Mouse (Mus musculus): ENCODE measurements around the gene Rab3gap2. TPM values are rescaled to one million over a fixed set of nuclear protein-coding genes. Genes with fewer than 3 reads are reported as not detected.

Rab3gap2 gene
- polyA plus RNA-seq, 1 experiment from 2014 or later: 16.6 TPM

GRCm38 (mm10) chr1:185268675-185269074, 64.8 kb downstream of the Rab3gap2 start:
- Histone ChIP-seq H3K36me3 (ENCODE audit: control insufficient read depth, insufficient read depth) (peaks cover 48% of the 10 kb centered on the region), H3K4me1 (ENCODE audit: control insufficient read depth, insufficient read depth, low read length) (no peaks in the 10 kb centered on the region), H3K4me3 (ENCODE audit: low read length) (no peak overlapping the region), H3K27ac (ENCODE audit: low read length) (no peak overlapping the region), H3K9me3 (replicated peaks; ENCODE audit: control insufficient read depth, low read length) (peaks cover 2% of the 10 kb centered on the region), H3K4me2 (ENCODE audit: low read depth, low read length) (no peak overlapping the region), H3K27me3 (ENCODE audit: control insufficient read depth, insufficient read depth, low read length) (no peaks in the 10 kb centered on the region), H3K9ac (ENCODE audit: low read length) (no peak overlapping the region)
- ATAC-seq (replicated peaks; ENCODE audit: extremely low read depth, insufficient read depth, low FRiP score): no peak
- 85% methylated on average over 4 of the region's 4 CpGs for WGBS

GRCm38 (mm10) chr1:185270403-185271097, 66.6 kb downstream of the Rab3gap2 start:
- H3K9ac ChIP-seq (ENCODE audit: low read length): no peak overlapping the region
- peaks cover 2% of the 10 kb centered on the region for H3K9me3 ChIP-seq (replicated peaks; ENCODE audit: control insufficient read depth, low read length)
- H3K36me3 ChIP-seq (ENCODE audit: control insufficient read depth, insufficient read depth): peaks cover 47% of the 10 kb centered on the region
- no peak overlapping the region for H3K4me2 ChIP-seq (ENCODE audit: low read depth, low read length)
- H3K4me1 ChIP-seq (ENCODE audit: control insufficient read depth, insufficient read depth, low read length): peaks cover 5% of the 10 kb centered on the region; the same call in 1 of the 2 replicates
- no peak overlapping the region for H3K27ac ChIP-seq (ENCODE audit: low read length)
- no peaks in the 10 kb centered on the region for H3K27me3 ChIP-seq (ENCODE audit: control insufficient read depth, insufficient read depth, low read length)
- no peak overlapping the region for H3K4me3 ChIP-seq (ENCODE audit: low read length)
- 89% methylated on average over 8 of the region's 8 CpGs for WGBS
- no peak for ATAC-seq (replicated peaks; ENCODE audit: extremely low read depth, insufficient read depth, low FRiP score)

- 90% methylated on average over 9 of the region's 9 CpGs for WGBS
- Histone ChIP-seq H3K36me3 (ENCODE audit: control insufficient read depth, insufficient read depth) (peaks cover 50% of the 10 kb centered on the region), H3K27me3 (ENCODE audit: control insufficient read depth, insufficient read depth, low read length) (no peaks in the 10 kb centered on the region), H3K4me2 (ENCODE audit: low read depth, low read length) (no peak overlapping the region), H3K27ac (ENCODE audit: low read length) (no peak overlapping the region), H3K4me1 (ENCODE audit: control insufficient read depth, insufficient read depth, low read length) (peaks cover 5% of the 10 kb centered on the region; the same call in 1 of the 2 replicates), H3K9me3 (replicated peaks; ENCODE audit: control insufficient read depth, low read length) (peaks cover 2% of the 10 kb centered on the region), H3K4me3 (ENCODE audit: low read length) (no peak overlapping the region), H3K9ac (ENCODE audit: low read length) (no peak overlapping the region)
- ATAC-seq (replicated peaks; ENCODE audit: extremely low read depth, insufficient read depth, low FRiP score): no peak
Observed at GRCm38 (mm10) chr1:185271373-185271772, 67.5 kb downstream of the Rab3gap2 start.

- no peak overlapping the region for H3K9ac ChIP-seq (ENCODE audit: low read length)
- peak overlapping the region; percentile 27 for H3K27ac ChIP-seq (ENCODE audit: low read length)
- no peak for ATAC-seq (replicated peaks; ENCODE audit: extremely low read depth, insufficient read depth, low FRiP score)
- peaks cover 2% of the 10 kb centered on the region for H3K9me3 ChIP-seq (replicated peaks; ENCODE audit: control insufficient read depth, low read length)
- no peak overlapping the region for H3K4me2 ChIP-seq (ENCODE audit: low read depth, low read length)
- 73% methylated on average over 5 of the region's 5 CpGs for WGBS
- peaks cover 5% of the 10 kb centered on the region; the same call in 1 of the 2 replicates for H3K4me1 ChIP-seq (ENCODE audit: control insufficient read depth, insufficient read depth, low read length)
- no peaks in the 10 kb centered on the region for H3K27me3 ChIP-seq (ENCODE audit: control insufficient read depth, insufficient read depth, low read length)
- peaks cover 53% of the 10 kb centered on the region for H3K36me3 ChIP-seq (ENCODE audit: control insufficient read depth, insufficient read depth)
- H3K4me3 ChIP-seq (ENCODE audit: low read length): no peak overlapping the region
Observed at GRCm38 (mm10) chr1:185274819-185275545, 71.1 kb downstream of the Rab3gap2 start.

GRCm38 (mm10) chr1:185275976-185276375, 72.1 kb downstream of the Rab3gap2 start:
- H3K4me2 ChIP-seq (ENCODE audit: low read depth, low read length): no peak overlapping the region
- H3K27ac ChIP-seq (ENCODE audit: low read length): no peak overlapping the region
- WGBS: 60% methylated on average over 7 of the region's 7 CpGs
- peaks cover 5% of the 10 kb centered on the region; the same call in 1 of the 2 replicates for H3K4me1 ChIP-seq (ENCODE audit: control insufficient read depth, insufficient read depth, low read length)
- H3K27me3 ChIP-seq (ENCODE audit: control insufficient read depth, insufficient read depth, low read length): no peaks in the 10 kb centered on the region
- H3K9me3 ChIP-seq (replicated peaks; ENCODE audit: control insufficient read depth, low read length): peaks cover 2% of the 10 kb centered on the region
- H3K4me3 ChIP-seq (ENCODE audit: low read length): no peak overlapping the region
- no peak for ATAC-seq (replicated peaks; ENCODE audit: extremely low read depth, insufficient read depth, low FRiP score)
- H3K9ac ChIP-seq (ENCODE audit: low read length): no peak overlapping the region
- H3K36me3 ChIP-seq (ENCODE audit: control insufficient read depth, insufficient read depth): peaks cover 60% of the 10 kb centered on the region

- no peak overlapping the region for H3K9ac ChIP-seq (ENCODE audit: low read length)
- no peaks in the 10 kb centered on the region for H3K27me3 ChIP-seq (ENCODE audit: control insufficient read depth, insufficient read depth, low read length)
- H3K4me2 ChIP-seq (ENCODE audit: low read depth, low read length): no peak overlapping the region
- peaks cover 54% of the 10 kb centered on the region for H3K36me3 ChIP-seq (ENCODE audit: control insufficient read depth, insufficient read depth)
- WGBS: 64% methylated on average over 11 of the region's 11 CpGs
- no peak overlapping the region for H3K4me3 ChIP-seq (ENCODE audit: low read length)
- no peak for ATAC-seq (replicated peaks; ENCODE audit: extremely low read depth, insufficient read depth, low FRiP score)
- peaks cover 2% of the 10 kb centered on the region for H3K9me3 ChIP-seq (replicated peaks; ENCODE audit: control insufficient read depth, low read length)
- H3K4me1 ChIP-seq (ENCODE audit: control insufficient read depth, insufficient read depth, low read length): peaks cover 5% of the 10 kb centered on the region; the same call in 1 of the 2 replicates
- H3K27ac ChIP-seq (ENCODE audit: low read length): no peak overlapping the region
Observed at GRCm38 (mm10) chr1:185277022-185277421, 73.1 kb downstream of the Rab3gap2 start.

GRCm38 (mm10) chr1:185279288-185279687, 75.4 kb downstream of the Rab3gap2 start:
- Histone ChIP-seq H3K4me3 (ENCODE audit: low read length) (no peak overlapping the region), H3K9ac (ENCODE audit: low read length) (no peak overlapping the region), H3K27ac (ENCODE audit: low read length) (no peak overlapping the region), H3K27me3 (ENCODE audit: control insufficient read depth, insufficient read depth, low read length) (no peaks in the 10 kb centered on the region), H3K36me3 (ENCODE audit: control insufficient read depth, insufficient read depth) (peaks cover 53% of the 10 kb centered on the region), H3K4me1 (ENCODE audit: control insufficient read depth, insufficient read depth, low read length) (peaks cover 13% of the 10 kb centered on the region), H3K4me2 (ENCODE audit: low read depth, low read length) (no peak overlapping the region), H3K9me3 (replicated peaks; ENCODE audit: control insufficient read depth, low read length) (no peaks in the 10 kb centered on the region)
- ATAC-seq (replicated peaks; ENCODE audit: extremely low read depth, insufficient read depth, low FRiP score): no peak
- 59% methylated on average over 9 of the region's 9 CpGs for WGBS

- Histone ChIP-seq H3K9ac (ENCODE audit: low read length) (no peak overlapping the region), H3K9me3 (replicated peaks; ENCODE audit: control insufficient read depth, low read length) (no peaks in the 10 kb centered on the region), H3K36me3 (ENCODE audit: control insufficient read depth, insufficient read depth) (peaks cover 49% of the 10 kb centered on the region), H3K4me1 (ENCODE audit: control insufficient read depth, insufficient read depth, low read length) (peaks cover 17% of the 10 kb centered on the region), H3K27me3 (ENCODE audit: control insufficient read depth, insufficient read depth, low read length) (no peaks in the 10 kb centered on the region), H3K27ac (ENCODE audit: low read length) (no peak overlapping the region), H3K4me3 (ENCODE audit: low read length) (no peak overlapping the region), H3K4me2 (ENCODE audit: low read depth, low read length) (no peak overlapping the region)
- 94% methylated on average over 4 of the region's 4 CpGs for WGBS
- ATAC-seq (replicated peaks; ENCODE audit: extremely low read depth, insufficient read depth, low FRiP score): no peak
Observed at GRCm38 (mm10) chr1:185280616-185281015, 76.7 kb downstream of the Rab3gap2 start.

GRCm38 (mm10) chr1:185282846-185283245, 78.9 kb downstream of the Rab3gap2 start:
- H3K9me3 ChIP-seq (replicated peaks; ENCODE audit: control insufficient read depth, low read length): no peaks in the 10 kb centered on the region
- ATAC-seq (replicated peaks; ENCODE audit: extremely low read depth, insufficient read depth, low FRiP score): no peak
- no peak overlapping the region for H3K27ac ChIP-seq (ENCODE audit: low read length)
- no peak overlapping the region for H3K9ac ChIP-seq (ENCODE audit: low read length)
- H3K4me1 ChIP-seq (ENCODE audit: control insufficient read depth, insufficient read depth, low read length): peaks cover 17% of the 10 kb centered on the region
- 66% methylated on average over 11 of the region's 11 CpGs for WGBS
- H3K36me3 ChIP-seq (ENCODE audit: control insufficient read depth, insufficient read depth): peaks cover 47% of the 10 kb centered on the region
- H3K4me2 ChIP-seq (ENCODE audit: low read depth, low read length): no peak overlapping the region
- no peaks in the 10 kb centered on the region for H3K27me3 ChIP-seq (ENCODE audit: control insufficient read depth, insufficient read depth, low read length)
- H3K4me3 ChIP-seq (ENCODE audit: low read length): no peak overlapping the region

Measured in heart, embryonic 16.5 days (tissue).